Mouse (Mus musculus): Measurements from ENCODE around the gene Elf4.
"Not testable (repeated sequence)": the region's sequence is repeated elsewhere in the genome, so short reads cannot be mapped to it uniquely, and the experiment has no call there.

Elf4 gene

DNA sequence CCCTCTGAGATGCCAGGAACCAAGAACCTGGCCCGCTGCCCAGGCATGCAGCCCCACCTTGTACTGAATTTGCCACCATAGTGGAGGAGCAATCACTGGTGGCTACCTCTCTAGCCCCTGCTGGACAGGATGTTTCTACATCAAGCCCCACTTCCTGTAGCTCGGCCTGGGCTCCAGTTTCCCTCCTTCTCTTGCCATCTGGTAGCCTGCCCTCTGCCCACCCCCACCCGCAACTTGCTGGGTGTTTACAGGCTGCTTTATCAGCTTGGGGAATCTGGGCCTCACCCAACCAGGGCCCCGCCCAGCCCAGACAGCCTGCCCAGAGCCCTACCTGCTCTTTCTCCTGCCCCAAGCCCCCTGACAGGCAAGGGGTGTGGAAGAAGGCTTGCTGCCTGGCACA, 23.9 kb downstream of the Elf4 start:
- no peak for DNase-seq (ENCODE audit: low spot score in 2 of 2)

DNA sequence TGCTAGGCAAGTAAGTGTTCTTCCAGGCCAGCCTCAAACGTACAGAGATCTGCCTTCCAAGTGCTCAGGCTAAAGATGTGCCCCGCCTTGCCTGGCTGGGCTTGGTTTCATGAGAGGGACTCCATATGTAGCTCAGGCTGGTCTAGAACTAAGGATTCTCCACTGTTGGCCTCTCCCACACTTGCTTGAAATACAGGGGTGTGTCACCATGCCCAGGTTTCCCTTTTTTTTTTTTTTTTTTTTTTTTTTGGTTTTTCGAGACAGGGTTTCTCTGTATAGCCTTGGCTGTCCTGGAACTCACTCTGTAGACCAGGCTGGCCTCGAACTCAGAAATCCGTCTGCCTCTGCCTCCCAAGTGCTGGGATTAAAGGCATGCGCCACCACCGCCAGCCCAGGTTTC, 26.9 kb downstream of the Elf4 start:
- not testable (repeated sequence) for DNase-seq (ENCODE audit: low spot score in 2 of 2)

DNA sequence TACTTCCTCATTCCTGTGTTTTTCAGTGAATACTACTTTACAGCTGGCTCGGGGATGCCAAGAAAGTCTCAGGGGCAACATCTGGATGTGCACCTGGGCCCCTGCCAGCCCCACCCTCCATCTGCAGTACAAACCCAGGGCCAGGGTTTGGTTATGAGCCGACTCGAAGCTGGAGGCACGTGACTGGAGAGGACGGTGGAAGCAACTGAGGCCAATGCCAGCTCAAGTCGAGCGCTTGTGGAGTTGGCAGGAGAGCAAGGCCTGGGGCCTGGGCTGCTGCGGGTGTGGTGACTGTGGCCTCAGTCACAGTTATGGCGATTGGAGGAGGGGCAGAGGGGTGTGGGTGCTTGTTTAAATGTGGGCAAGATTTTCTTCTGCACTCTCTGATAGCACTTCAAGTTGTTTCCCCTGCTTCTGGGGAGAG, 27.4 kb downstream of the Elf4 start:
- DNase-seq (ENCODE audit: low spot score in 2 of 2): no peak

DNA sequence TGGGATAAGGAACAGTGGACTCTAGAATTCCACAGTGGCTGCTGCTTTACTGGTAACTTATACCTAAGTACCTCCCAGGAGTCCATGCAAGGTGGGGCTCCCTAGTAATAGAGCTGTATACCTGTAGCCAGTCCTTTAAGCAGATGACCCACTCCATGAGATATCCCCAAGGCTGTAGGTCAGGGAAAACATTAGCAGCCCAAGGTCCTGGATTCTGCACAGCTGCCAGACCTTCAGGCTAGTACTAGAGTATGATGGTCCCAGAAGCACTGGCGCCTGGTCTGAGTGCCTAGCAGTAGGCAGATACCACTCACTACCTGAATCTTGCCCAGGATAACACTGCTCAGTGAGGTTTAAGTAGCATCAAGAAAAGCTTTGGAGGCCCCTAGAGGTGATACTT, 28.7 kb downstream of the Elf4 start:
- DNase-seq (ENCODE audit: low spot score in 2 of 2): no peak

DNA sequence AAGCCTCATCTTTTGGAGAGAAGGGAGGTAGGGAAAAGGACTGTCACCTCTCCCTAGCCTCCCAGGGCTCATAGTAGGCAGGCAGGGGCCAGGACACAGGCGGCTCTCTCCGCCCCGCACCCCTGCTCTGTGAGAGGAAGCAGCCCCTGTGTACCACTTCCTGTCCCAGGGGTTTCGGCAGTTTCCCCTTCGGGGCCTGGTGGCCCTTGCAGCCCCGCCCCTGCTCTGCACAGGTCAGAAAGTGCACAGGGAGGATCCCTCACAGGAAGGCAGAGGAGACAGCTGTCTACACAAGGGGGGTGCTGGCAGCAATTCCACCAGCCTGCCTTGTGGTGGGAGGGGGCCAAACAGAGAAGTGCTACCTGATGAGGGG, 29.4 kb downstream of the Elf4 start:
- DNase-seq (ENCODE audit: low spot score in 2 of 2): no peak

DNA sequence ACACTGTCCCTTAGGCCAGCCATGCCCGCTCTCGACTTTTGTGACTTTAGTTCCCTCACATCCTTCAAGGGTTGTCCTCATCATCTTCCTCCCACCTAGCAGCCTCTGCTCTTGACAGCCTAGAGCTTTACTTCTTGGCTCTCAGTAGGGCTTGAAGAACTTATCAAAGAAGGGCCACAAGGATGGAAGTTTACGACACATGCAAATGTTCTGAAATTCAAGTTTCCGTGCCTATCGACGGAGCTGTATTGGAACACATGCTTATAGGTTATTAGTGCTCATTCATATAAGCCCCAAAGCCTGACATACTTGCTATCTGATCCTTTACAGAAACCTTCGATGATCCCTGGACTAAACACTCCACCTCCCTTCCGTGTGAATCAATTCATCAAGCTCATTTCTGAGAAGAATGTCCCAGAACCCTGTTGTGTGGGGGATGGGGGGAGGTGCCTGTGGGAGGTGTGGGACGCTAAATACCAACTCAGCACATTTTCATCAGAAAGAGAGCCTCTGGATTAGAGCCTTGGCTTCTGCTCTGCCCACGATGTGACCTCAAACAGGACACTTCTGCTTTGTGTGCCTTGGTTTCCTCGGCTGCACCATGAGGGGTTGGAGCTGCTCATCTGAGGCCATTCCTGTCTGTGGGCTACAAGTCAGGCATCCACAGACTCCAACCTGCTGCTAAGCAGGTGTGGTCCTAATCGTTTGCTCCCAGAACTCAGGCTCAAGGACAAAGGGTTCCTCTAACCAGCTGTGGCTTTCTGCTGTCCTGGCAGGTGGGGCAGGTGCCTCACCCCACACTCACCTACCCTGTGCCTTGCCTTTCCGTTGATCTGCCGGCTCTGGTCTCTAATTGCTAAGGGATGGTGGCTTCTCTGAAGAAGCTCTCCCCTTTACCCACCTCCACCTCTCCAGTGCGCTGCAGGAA, 30.1 kb downstream of the Elf4 start:
- no peak for DNase-seq (ENCODE audit: low spot score in 2 of 2)

DNA sequence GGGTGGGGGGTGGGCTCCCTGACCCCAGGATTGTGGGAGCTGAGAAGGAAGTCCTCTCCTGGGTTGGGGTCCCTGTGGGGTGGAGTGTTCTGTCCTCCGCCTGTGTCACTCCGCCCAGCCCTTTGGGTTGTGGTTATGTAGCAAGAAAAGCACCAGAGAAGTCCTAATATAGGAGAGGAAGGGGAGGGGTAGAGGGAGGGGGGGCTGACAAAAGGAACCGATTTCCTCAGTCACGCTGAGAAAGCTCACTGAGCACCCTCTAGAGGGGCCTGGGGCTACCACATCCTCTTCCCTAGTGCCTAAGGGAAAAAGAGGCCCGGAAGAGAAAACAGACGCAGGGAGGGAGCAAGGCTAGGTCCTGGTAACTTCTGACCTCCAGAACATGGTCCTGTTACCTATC, 33.4 kb downstream of the Elf4 start:
- DNase-seq (ENCODE audit: low spot score in 2 of 2): no peak

DNA sequence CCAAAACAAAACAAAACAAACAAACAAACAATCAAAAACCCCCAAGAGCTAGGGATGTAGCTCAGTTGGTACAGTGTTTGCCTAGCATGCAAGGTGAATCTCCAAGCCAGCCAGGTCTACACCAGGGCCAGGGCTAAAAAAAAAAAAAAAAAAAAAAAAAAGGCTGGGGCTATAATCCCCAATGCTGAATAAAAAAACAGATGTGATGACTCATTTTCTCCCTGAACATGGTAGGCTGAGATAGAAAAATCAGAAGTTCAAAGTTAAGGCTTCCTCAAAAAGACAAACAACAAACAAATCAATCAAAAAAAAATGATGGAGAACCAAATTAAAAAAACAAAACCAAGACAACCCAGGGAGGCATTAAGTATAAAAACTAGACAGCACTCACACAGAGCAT, 33.8 kb downstream of the Elf4 start:
- DNase-seq (ENCODE audit: low spot score in 2 of 2): no peak

DNA sequence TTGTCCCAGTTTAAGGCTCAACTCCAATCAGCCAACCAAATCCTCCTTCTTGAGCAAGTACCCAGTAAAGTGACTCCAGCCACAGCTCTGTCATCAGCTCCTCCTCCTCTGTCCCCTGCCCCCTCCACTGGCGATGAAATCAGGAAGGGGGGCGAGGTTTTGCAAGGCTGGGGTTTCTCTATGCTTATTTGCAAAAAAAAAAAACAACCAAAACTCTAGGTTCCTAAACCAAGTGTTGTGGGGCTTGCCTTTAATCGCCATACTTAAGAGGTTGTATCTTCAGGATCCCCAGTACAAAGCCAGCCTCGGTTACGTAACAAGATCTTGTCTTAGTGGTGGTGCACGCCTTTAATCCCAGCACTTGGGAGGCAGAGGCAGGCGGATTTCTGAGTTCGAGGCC, 34.3 kb downstream of the Elf4 start:
- no peak for DNase-seq (ENCODE audit: low spot score in 2 of 2)

DNA sequence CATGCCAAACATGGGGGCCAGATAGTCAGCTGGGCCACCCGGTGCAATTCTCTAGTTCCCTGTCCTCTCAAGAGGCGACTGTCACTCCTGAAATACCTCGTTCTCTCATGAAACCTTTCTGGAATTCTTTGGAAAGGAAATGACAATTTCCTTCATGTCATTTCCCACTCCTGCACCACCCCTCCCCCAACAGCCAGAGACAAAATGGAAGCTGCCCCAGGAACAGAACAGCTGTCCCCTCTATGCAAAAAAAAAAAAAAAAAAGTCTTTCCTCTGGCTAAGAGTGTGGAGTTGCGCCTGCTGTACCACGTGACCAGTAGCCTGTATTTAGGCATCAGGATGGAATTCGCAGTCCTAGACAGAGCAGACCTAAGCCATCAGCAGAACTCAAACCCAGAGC, 34.7 kb downstream of the Elf4 start:
- no peak for DNase-seq (ENCODE audit: low spot score in 2 of 2)

DNA sequence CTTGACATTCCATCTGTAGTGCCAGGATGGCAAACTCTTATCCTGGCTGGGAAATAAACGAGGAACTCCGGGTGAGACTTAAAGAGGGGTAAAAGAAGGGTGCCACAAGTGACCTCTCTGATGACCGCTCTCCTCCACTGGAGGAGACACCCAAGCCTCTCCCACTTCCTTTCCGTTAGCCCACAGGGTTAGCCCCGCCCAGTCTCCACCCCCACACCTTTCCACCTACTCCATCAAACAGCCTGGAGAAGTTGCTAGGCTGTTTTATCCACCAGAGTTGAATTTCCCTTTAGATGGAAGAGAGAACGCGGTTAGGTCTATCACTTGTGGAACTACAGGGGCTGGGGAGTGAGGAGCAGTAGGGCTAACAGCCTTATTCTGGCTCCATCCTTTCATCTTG, 37.7 kb downstream of the Elf4 start:
- DNase-seq (ENCODE audit: low spot score in 2 of 2): no peak

DNA sequence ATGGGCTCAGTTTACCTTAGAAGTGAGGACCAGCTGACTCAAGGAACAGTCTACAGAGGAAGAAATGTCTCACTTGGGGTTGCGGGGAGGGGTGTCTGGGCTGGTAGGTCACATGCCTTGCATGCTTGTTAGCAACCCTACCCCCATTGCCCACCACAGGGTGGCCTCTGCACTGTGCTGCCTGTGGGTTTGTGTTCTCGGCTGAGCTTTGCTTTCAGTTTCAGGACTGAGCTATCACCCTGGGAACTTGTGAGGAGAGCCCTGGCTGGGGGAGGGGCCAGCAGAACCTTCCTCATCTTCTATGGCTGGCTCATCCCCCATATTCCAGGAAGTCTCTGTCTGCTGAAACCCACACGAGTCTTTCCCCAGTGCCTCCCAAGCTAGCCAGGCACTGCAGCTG, 38.3 kb downstream of the Elf4 start:
- no peak for DNase-seq (ENCODE audit: low spot score in 2 of 2)

DNA sequence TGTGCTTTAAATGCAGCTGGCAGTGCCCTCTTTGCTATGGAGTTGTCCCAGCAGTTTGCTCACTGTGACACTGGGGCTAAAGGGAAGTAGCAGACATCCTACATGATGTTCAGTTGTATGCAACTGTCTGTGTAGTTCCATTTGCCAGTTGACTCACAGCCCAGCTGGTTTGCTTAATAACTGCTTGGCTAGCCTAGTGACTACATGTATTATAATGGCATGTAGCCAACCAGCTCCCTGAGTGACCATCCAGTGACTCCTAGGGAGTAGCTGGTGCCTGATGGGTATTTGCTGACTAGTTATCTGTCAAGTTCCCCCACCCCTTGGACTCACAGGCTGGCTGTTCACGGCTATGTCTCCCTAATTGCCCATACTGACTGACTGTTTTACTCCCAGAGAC, 39.3 kb downstream of the Elf4 start:
- no peak for DNase-seq (ENCODE audit: low spot score in 2 of 2)

DNA sequence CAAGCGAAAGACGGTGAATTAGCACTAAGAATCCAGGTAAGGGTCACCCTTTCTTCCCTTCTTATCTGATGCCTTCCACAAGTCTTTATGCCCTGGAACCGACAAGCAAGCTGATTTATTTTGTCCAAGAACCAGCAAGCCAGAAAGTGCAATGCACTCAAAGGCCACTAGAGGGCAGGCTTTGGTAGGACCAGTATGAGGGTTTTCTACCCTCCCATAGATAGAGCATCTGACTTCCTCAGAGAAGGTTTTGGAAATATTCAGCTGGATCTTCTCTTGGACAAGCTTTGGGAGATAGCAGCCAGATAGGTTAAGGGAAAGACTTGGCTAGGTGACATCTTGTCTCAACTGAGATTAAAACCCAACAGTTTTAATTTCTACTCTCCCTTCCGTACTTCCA, 39.9 kb downstream of the Elf4 start:
- peak; percentile 49 to 75 for DNase-seq (ENCODE audit: low spot score in 2 of 2)

DNA sequence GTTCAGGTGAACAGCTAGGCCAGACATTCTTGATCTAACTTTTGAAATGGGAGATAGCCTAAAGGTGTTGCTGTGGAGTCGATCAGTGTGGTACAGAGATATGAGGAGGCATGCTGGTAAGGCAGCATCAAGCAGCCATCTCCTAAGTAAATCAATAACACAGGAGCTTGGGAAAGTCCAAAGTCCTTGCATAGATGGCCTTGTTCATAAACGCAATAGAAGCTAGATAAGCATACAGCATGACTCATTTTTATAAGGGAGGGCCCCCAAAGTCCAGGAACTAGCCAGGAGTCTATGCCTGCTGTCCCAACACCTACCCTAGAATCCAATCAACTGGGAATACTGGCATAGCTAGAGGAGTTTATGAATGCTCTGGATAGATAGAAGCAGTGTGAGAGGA, 44.5 kb downstream of the Elf4 start:
- no peak for DNase-seq (ENCODE audit: low spot score in 2 of 2)

DNA sequence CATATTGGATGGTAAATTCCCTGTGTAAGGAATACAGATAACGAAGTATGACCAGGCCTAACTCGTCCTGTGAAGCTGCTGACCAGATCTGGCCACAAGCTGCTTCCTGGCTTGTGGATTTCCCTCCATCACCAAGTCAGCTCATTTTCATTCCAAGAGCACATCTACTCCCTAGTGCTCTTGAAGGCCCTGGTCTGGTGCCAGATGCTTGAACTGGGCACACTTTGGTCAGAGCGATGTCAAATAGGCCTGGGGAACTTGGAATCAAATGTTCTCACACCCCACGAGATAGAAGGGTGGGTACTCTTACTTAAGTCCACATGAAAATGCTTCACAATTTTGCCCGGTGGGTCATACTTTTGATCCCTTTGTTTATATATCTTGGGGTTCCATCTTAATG, 48.6 kb downstream of the Elf4 start:
- no peak for DNase-seq (ENCODE audit: low spot score in 2 of 2)

DNA sequence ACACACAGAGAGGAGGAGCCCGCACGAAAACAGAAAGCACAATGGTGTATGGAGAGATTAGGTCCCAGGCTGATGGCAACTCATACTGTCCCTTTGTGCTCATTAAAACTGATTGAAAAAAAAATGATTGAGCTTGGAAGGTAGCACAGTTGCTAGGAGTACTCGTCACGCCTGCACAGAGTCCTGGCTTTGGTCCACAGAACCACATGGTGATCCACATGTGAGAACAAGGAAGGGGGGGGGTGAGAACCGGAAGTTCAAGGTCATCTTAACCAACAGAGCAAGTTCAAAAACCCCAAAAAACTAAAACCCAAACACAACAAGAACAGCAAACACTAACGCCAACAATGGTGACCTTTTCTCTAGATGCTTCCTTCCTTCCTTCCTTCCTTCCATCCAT, 50.3 kb downstream of the Elf4 start:
- DNase-seq (ENCODE audit: low spot score in 2 of 2): no peak

DNA sequence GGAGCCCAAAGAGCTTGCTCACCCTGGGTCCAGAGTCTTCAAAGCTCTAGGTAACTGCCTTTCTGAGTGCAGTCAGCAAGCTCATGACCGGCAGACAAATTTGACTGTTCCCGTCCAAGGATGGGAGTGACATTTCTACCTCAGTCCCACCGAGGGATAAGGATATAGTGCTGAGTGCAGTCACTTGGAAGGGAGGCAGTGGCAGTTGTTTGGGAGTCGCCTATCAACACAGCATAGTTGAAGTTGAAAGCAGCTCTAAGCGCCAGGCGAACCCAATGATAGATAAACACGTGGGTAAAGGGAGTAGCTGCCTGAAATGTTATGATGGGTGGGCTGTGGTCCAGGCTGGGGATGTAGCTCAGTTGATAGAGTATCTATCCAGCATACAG, 52.5 kb downstream of the Elf4 start:
- DNase-seq (ENCODE audit: low spot score in 2 of 2): no peak

DNA sequence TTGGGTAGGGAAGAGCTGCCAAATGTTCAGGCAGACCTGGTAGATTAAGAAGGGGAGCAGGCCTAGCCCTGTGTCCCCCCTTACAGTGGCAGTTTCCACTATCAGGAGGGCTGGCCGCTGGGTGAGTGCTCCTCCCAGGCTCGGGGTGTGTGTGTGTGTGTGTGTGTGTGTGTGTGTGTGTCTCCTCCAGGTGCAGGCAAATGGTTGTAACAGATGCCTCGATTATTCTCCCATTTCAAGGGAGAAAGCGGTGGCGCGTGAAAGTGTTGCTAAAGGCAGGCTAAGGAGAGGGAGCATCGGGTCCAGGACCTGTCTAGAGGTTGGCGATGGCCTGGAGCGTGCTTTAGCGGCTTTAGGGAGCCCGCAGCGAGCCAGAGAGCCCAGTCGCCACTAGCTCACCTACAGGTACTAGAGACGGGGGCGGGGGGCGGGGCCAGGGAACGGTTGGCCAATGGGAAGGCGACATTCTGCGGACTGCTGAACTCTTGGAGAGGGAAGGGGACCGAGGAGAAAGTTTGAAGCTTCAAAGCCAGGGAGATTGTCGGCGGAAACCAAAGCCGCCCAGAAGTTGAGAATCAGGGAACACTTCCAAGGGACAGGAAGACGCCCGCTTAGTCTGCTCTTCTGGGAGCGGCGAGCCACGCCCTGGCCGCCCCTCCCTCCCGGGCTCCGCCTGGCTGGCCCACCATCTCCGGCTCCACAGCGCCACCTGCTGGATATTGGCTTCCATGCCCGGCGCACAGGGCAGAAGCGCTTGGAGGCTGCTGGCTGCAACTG, 53.1 kb downstream of the Elf4 start:
- DNase-seq (ENCODE audit: low spot score in 2 of 2): peak; percentile 78 to 89

DNA sequence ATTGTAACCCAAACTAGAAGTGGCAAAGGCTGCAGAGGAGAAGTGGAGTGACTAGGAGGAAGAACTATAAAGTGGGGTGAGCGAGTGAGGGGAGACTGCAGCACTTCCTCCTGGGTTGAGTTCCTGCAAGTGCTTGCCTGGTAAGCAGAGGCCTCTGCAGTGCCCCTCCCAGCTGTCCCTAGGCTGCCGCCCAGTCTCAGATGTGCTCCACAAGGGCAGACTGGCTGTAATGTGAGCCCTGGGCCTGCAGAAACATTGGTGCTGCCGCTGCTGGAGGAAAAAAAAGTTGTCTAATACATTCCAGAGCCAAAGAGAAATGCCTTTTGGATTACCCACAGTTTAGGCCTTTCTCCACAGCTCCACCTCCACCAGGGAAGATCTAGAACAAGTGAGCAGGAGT, 57.8 kb downstream of the Elf4 start:
- no peak for DNase-seq (ENCODE audit: low spot score in 2 of 2)

DNA sequence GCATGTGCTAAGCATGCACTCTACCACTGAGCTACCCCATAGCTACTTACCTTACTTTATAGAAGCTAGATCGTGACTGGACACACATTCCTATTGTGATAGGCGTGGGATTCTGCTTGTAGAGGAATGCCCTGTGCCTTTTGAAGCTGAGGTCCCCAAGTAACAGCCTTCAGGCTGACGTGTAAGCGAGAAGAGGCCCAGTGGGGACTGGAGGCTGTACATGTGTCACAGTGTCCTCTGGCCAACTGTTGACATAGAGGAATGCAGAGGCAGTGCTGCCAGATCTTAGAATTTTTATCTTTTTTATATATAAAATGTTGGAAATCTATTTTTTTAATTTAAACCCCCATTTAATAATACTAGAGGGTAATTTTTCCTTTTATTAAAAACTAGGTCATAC, 62.9 kb downstream of the Elf4 start:
- DNase-seq (ENCODE audit: low spot score in 2 of 2): no peak

DNA sequence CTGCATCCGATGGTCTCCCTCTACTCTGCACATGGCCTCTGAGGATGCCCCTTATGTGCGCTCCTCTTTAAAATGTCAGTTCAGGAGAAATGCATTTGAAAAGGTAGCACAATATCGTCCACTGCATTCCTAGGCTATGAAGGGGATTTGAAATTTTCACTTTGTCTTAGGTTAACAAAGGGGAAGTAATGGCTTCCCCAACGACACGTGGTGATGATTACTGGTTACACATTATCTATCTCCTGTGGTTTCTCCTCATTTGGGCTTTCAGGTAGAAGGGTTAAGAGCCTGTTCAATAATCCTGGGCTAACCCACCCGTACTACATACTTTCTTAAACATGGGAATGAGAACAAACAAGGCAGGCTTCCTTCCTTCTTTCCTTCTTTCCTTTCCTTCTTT, 73.6 kb downstream of the Elf4 start:
- DNase-seq (ENCODE audit: low spot score in 2 of 2): no peak

DNA sequence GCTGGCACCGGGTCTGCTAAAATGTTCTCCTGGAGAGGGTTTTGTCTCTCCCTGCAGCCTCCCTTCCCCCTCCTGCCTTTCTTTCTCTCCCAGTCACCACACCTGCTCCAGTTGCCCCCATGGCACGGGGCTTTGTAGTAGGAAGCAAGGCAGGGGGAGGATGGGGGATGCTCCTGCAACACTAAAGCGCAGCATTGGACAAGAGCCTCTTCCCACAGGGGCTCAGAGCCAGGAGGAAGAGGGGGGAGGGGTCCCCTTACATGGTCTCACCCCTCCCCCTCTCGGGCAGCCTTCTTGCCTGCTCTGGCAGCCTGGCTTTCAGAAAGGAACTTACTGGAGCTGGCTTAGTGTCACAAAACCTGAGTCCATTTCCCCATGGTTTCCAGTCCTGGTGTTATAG, 77.0 kb downstream of the Elf4 start:
- no peak for DNase-seq (ENCODE audit: low spot score in 2 of 2)

Measured in urinary bladder, postnatal 4 days (tissue).